Mouse (Mus musculus) CH12.LX (cell line): ENCODE results near the gene Pex19.

Experiments
- CTCF ChIP-seq, 2 experiments: IDR thresholded peaks in 1 of 2; conservative IDR thresholded peaks in 1 of 2; 2 replicates each; pipeline ENCODE4 v1.5.1; 2011 to 2012; ENCODE audit warnings: low read depth in 2 of 2, low read length in 2 of 2, improper control_type of control experiment in 1 of 2, inconsistent platforms in 1 of 2, mild to moderate bottlenecking in 1 of 2, moderate library complexity in 1 of 2
- EP300 ChIP-seq: IDR thresholded peaks from 2 replicates; pipeline ENCODE4 v1.6.1; 2011; ENCODE audit warnings: low read length, improper control_type of control experiment
- JUND ChIP-seq: conservative IDR thresholded peaks from 2 replicates; pipeline ENCODE4 v1.6.1; 2011; ENCODE audit warnings: low read depth, low read length, improper control_type of control experiment
- MAFK ChIP-seq: IDR thresholded peaks from 2 replicates; pipeline ENCODE4 v1.6.1; 2011; ENCODE audit warnings: low read length, improper control_type of control experiment; ENCODE audit not compliant: insufficient replicate concordance
- POLR2A ChIP-seq: IDR thresholded peaks from 2 replicates; pipeline ENCODE4 v1.6.1; 2011; ENCODE audit warnings: low read depth, mild to moderate bottlenecking, improper control_type of control experiment, low read length
- RAD21 ChIP-seq: IDR thresholded peaks from 2 replicates; pipeline ENCODE4 v1.6.1; 2011; ENCODE audit warnings: low read depth, mild to moderate bottlenecking, low read length, improper control_type of control experiment, moderate library complexity
- TCF12 ChIP-seq: IDR thresholded peaks from 2 replicates; pipeline ENCODE4 v1.6.1; 2014; ENCODE audit warnings: low read depth, mild to moderate bottlenecking, inconsistent platforms, low read length, improper control_type of control experiment
- UBTF ChIP-seq: IDR thresholded peaks from 2 replicates; pipeline ENCODE4 v1.6.1; 2012; ENCODE audit warnings: low read depth, mild to moderate bottlenecking, inconsistent platforms, low read length, improper control_type of control experiment, moderate library complexity
- USF2 ChIP-seq: conservative IDR thresholded peaks from 2 replicates; pipeline ENCODE4 v1.6.1; 2011; ENCODE audit warnings: low read depth, low read length, improper control_type of control experiment
- ZMIZ1 ChIP-seq: IDR thresholded peaks from 2 replicates; pipeline ENCODE4 v1.6.1; 2012; ENCODE audit warnings: low read depth, mild to moderate bottlenecking, inconsistent platforms, low read length, improper control_type of control experiment
- ZNF384 ChIP-seq: IDR thresholded peaks from 2 replicates; pipeline ENCODE4 v1.6.1; 2012; ENCODE audit warnings: low read depth, low read length, improper control_type of control experiment, inconsistent platforms

DNA sequence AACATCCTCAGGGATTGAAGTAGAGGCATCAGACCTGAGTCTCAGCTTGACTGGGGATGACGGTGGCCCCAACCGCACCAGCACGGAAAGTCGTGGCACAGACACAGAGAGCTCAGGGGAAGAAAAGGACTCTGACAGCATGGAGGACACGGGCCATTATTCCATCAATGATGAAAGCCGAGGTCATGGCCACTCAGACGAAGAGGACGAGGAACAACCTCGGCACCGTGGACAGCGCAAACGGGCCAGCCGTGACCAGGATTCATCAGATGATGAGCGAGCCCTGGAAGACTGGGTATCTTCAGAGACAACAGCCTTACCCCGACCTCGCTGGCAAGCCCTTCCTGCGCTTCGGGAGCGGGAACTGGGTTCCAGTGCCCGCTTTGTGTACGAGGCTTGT lies 45.8 kb downstream of the Pex19 start:
- no peak for TF ChIP-seq CTCF (conservative IDR thresholded peaks at IDR 0.05 in 1 of 2, IDR thresholded peaks at IDR 0.05 in 1 of 2; ENCODE audit: low read depth in 2 of 2, low read length in 2 of 2)
- TF ChIP-seq ZMIZ1 = no peak
- no peak for TF ChIP-seq EP300
- no peak for TF ChIP-seq POLR2A
- TF ChIP-seq ZNF384 = no peak
- no peak for TF ChIP-seq JUND
- no peak for TF ChIP-seq MAFK
- no peak for TF ChIP-seq RAD21
- TF ChIP-seq TCF12 = no peak
- no peak for TF ChIP-seq UBTF
- no peak for TF ChIP-seq USF2
